Mouse (Mus musculus) C2C12 (cell line): ENCODE measurements around the gene Kcnj10.

Experiments used
- CTCF ChIP-seq: IDR thresholded peaks from one replicate; pipeline ENCODE4 v1.5.1; 2011; ENCODE audit not compliant: control insufficient read depth, insufficient read depth, insufficient read length
- MAX ChIP-seq: IDR thresholded peaks from one replicate; pipeline ENCODE4 v1.6.1; 2011; ENCODE audit warnings: mild to moderate bottlenecking, control low read depth
- MYOD1 ChIP-seq: IDR thresholded peaks from one replicate; pipeline ENCODE4 v1.6.1; 2011; ENCODE audit warnings: low read depth; ENCODE audit not compliant: control insufficient read depth, insufficient read length
- MYOG ChIP-seq: IDR thresholded peaks from one replicate; pipeline ENCODE4 v1.6.1; 2011; ENCODE audit not compliant: control insufficient read depth, insufficient read length; ENCODE audit errors: extremely low read depth
- USF1 ChIP-seq: IDR thresholded peaks from one replicate; pipeline ENCODE4 v1.6.1; 2011; ENCODE audit warnings: low read depth, mild to moderate bottlenecking, control low read depth, moderate library complexity

GRCm38 (mm10) chr1:172333512-172333911, 7.5 kb upstream of the Kcnj10 start:
- TF ChIP-seq CTCF, result no peak
- no peak for TF ChIP-seq USF1
- TF ChIP-seq MYOD1, result no peak
- TF ChIP-seq MAX, result no peak
- TF ChIP-seq MYOG, result no peak
